Mouse (Mus musculus) embryo, embryonic 9.5 days (tissue): ENCODE results near the gene Tmem119.

ENCODE experiments used
- DNase-seq: peaks from one replicate; pipeline ENCODE4 v3.0.0-alpha.2; 2017; ENCODE audit errors: extremely low spot score

Gene Tmem119

DNA sequence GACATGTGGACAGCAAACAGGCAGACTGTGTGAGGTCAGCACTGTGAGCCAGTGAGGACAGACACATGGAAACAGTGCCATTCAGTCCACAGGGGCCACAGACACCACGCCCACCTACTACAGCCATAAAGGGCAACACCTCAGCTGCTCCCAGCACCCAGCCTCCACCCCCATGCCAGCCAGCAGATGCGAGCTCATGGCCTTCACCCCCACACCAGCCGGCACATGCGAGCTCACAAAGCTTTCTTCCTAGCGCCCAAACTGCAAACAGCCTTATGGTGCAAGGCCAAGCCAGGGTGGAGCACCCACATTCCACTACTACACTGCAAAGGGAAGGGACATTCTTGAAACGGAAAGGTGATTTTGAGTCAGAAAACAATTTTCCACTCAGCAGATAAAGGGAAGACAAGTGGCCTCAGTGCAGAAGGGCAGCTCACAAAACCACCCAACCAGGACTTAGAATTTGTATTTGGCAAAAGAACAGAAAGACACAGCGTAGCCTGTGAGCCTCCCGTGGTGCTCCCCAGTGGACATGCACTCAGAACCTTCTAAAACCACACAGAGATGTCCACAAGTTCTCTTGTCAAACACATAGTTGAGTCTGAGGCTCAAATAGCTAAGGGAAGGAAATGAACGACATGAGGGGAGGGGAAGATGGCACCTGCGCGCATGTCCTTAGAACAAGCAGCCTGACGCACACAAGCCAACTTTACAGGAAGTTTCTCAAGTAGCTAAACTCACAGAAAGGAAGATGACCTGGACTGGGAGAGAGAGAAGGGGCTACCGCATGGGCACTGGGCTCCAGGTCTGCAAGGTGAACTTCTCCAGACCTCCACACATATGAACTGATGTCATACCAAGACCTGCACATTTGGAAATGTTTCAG, 34.4 kb downstream of the Tmem119 start:
- DNase-seq = no peak

DNA sequence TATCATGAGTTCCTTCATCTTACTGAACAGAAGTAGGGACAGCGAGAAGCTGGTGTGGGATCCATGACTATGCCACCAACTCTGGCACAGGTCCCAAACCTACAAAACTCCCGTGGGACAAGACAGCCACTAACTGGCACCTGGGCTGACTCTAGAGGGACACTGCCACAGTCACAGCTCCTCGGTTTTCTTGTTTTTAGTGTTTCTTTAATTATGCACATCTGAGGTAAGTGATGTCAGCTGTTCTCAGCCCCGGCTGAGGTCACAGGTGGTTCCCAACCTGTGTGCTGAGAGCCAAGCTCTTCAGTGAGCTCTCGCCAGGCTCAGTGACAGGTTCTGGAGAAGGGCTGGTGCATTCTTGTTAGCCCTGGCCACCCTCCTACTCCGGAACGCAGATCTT, 35.9 kb downstream of the Tmem119 start:
- no peak for DNase-seq

DNA sequence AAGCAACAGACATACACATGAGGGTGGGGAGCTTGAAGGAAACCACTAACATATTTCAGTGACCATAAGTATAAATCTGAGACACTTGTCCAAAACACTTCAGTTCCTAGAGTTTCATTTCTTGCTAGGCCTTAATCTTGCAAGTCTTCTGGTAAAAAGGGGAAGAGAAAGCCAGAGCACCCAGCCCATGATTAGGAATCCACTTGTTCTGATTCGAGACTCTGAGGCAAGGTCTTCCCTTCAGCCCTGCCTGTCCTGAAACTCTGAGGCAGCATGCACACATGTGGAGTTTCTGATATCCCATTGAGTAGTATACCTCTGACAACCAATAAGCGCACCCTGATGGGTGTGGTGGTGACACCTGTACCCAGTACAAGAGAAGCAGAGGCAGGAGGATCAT, 38.7 kb downstream of the Tmem119 start:
- DNase-seq = no peak

DNA sequence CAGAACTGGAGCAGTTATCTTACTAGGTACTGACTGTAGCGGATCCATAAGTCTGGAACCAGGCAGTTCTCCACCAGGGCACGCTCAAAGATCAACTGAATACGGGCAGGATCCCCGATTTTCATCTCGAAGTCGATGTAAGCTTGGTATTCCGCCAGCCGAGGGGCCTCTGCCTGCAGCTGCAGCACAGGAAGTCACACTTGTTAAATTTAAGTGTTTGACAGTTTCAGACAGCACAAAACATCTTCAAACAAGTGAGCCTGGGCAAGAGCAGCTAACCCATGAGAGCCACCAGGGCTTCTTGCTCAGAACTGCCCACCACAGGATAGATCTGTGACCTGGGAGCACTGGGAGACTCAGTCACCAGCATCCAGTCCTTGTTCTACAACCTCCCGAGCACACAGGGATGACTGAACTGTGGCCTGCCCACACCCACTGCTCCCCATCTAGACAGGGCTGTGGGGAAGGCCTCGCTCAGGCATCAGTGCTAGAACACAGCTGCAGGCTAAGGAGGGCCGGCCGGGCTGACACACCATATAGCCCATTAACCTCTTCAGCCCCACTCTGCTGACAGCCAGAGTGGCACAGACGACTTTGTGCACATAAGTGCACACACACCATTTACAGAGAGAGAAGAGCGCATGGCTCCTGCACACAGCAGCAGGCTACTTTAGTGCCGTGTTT, 44.8 kb downstream of the Tmem119 start:
- no peak for DNase-seq

DNA sequence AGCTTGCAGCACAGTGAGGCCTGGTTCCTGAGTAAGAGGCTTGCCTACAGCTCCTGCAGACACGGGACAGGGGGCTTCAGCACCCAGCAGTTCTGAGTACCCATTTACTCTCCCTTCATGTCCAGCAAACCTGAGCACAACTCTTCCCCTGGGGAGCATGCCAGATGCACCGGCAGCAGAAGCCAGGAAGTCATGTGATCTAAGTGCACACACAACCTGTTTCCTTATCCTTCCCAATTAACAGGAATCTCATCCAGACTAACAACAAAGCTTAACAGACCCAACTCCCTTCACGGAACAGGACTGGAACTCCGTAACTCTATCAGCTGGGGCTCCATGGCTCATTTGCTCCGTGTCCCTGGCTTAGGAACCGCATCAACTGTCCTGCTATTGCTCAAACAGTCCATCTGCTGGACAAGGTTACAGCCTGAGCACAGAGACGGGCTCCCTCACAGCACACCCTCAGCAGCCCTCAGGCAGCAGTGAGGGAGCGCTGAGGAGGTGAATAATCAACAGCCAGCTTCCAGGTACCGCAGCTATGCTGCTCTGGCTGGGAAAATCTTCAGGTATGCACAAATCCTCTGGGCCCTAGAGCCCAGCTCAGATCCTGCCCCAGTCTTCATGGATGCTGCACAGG, 48.7 kb downstream of the Tmem119 start:
- DNase-seq = no peak

DNA sequence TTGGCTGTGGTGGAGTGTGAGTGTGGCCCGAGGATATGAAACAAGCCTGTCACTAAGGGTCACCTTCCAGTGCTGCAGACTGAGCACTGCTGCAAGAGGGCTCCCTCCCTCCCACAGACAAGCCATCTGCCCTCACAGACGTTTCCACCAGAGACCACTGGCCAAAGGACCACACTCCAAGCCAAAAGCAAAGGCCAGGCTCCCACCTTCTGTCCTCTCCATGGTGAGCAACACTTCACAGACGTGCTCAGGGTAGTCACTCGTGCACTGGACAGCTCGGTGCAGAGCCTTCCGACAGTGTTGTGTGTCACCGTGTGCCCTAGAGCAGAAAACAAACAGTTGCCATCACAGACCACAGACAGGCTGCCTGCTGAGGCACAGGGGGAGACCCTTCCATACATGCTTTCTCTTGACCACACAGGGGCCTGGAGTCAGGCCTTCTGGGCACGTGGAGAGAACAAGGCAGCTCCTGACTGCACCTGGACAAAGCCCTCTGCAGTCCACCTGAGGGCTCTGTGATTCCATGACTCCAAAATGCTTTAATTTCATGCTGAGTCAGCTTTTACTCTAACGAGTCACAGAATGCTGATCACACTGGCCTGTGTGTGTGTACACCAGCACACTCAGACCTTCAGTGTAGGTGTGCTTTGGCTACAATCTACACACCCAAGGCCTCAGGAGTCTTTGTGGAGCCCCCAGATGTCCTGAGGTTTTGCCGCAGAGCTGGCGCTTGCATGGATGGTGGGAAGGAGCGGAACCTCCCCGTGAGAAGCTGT, 51.6 kb downstream of the Tmem119 start:
- DNase-seq = no peak

DNA sequence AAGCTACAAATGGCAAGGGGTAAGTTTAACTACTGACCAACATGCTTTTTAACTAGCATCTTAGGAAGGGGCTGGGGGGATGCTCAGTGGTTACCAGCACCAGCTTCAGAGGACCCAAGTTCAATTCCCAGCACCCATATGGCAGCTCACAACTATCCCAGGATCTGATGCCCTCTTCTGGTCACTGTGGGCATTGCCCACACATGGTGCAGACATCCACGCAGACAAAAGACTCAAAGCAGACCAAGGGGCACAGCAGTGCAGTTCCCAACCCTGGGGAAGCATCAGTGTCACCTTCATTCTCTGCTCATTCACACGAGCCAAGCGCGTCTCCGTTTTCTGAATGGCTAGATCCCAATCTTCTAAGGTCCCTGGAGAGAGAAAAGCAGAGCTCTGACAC, 52.7 kb downstream of the Tmem119 start:
- no peak for DNase-seq
